Mouse (Mus musculus) liver, embryonic 15.5 days (tissue): ENCODE data around the gene Nbea. TPM values are rescaled to one million over a fixed set of nuclear protein-coding genes. Genes with fewer than 3 reads are reported as not detected.

Source experiments
- ATAC-seq: fragments of 200-750 bp; cut with Nextera tagmentation; 2 replicates; pipeline ENCODE4 v1.8.0; 2017; ENCODE audit warnings: moderate number of reproducible peaks, mild to moderate bottlenecking, moderate library complexity; ENCODE audit not compliant: insufficient read depth
- H3K27ac ChIP-seq: fragments of 300-500 bp; sonication (generic); replicated peaks from 2 replicates; pipeline ENCODE4 v1.5.1; 2015; ENCODE audit warnings: mild to moderate bottlenecking, inconsistent platforms
- H3K27me3 ChIP-seq: fragments of 300-500 bp; sonication (generic); 2 replicates; pipeline ENCODE4 v1.6.1; 2015; ENCODE audit warnings: mild to moderate bottlenecking, inconsistent platforms
- H3K36me3 ChIP-seq: fragments of 300-500 bp; sonication (generic); replicated peaks from 2 replicates; pipeline ENCODE4 v1.6.1; 2015; ENCODE audit warnings: moderate library complexity, mild to moderate bottlenecking, inconsistent platforms
- H3K4me1 ChIP-seq: fragments of 300-500 bp; sonication (generic); replicated peaks from 2 replicates; pipeline ENCODE4 v1.6.1; 2015; ENCODE audit warnings: inconsistent platforms
- H3K4me2 ChIP-seq: fragments of 300-500 bp; sonication (generic); 2 replicates; pipeline ENCODE4 v1.6.1; 2015; ENCODE audit warnings: moderate library complexity, mild to moderate bottlenecking, inconsistent platforms
- H3K4me3 ChIP-seq: fragments of 300-500 bp; sonication (generic); replicated peaks from 2 replicates; pipeline ENCODE4 v1.5.1; 2015; ENCODE audit warnings: mild to moderate bottlenecking, inconsistent platforms
- H3K9ac ChIP-seq: fragments of 300-500 bp; sonication (generic); 2 replicates; pipeline ENCODE4 v1.6.1; 2015; ENCODE audit warnings: moderate library complexity, mild to moderate bottlenecking, inconsistent platforms
- H3K9me3 ChIP-seq: fragments of 300-500 bp; sonication (generic); replicated peaks from 2 replicates; pipeline ENCODE4 v1.6.1; 2016; ENCODE audit warnings: inconsistent platforms
- WGBS: fragments of 180-500 bp; shearing (Covaris S2); methylation state at CpG from one replicate; pipeline ENCODE4 v1.1.7; 2015; ENCODE audit warnings: mixed read lengths; ENCODE audit not compliant: insufficient replicate concordance; 5-methylcytosine and 5-hydroxymethylcytosine counted together
- polyA plus RNA-seq: library from polyadenylated mRNA; unstranded; fragments of >200 nt; fragmentation: Nextera tagmentation; extraction: Ambion mirVana; gene quantifications from 2 replicates; pipeline ENCODE4 v1.2.1, GENCODE M21; 2015

The Nbea gene
- polyA plus RNA-seq, 1 experiment from 2014 or later, result 0.67 TPM

DNA sequence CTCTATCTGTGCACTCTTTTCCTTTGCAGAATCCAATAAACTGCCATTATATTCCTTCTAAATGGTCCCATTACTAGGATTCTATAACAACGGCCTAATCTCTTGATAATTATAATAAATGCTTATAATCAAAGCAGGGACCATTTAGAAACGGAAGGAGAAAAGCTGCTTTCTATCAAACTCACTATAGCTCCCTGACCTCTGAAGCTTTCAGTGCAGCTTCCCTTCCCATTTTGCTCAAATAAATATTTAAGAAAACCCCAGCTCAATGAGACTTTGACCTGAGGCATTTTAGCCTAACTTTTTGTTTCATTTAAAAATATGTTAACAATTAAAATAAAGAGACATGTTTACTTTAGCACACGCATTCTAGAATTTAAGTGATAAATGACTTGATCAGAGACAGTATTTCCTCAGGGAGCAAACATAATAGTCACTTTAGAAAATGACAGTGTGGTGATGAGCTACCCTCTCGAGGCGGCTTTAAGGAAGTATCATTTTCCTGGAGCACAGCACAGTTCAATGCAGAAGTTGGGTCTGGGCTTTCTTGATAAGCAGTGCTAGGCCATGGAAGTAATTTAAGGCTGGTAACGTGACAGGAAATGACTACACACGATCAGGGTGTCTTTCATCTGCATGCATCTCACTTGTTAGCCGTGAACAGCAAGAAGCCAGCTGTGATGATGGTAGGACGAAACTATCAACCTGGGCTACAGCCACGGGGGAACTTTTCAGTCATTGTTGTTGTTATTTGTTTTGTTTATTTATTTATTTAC, 354.8 kb downstream of the Nbea start:
- H3K27ac ChIP-seq, result no peak overlapping the region
- H3K4me1 ChIP-seq, result 0 out of 2 replicates have a peak, but pooled peaks cover 4% of the 10 kb centered on the region
- no peaks in the 10 kb centered on the region for H3K36me3 ChIP-seq
- ATAC-seq, result peak; percentile 70
- no peaks in the 10 kb centered on the region for H3K9me3 ChIP-seq
- 17% methylated on average over 10 of the region's 10 CpGs for WGBS
- H3K4me3 ChIP-seq, result no peak overlapping the region
- no peak overlapping the region for H3K4me2 ChIP-seq
- no peak overlapping the region for H3K9ac ChIP-seq
- H3K27me3 ChIP-seq, result no peaks in the 10 kb centered on the region

GRCm38 (mm10) chr3:55824864-55825263, 358.6 kb downstream of the Nbea start:
- 51% methylated on average over 3 of the region's 3 CpGs for WGBS
- H3K4me2 ChIP-seq, result no peak overlapping the region

GRCm38 (mm10) chr3:55819598-55819997, 363.9 kb downstream of the Nbea start:
- Histone ChIP-seq H3K27ac (no peak overlapping the region), H3K4me2 (no peak overlapping the region), H3K36me3 (no peaks in the 10 kb centered on the region), H3K9ac (no peak overlapping the region), H3K4me1 (no peaks in the 10 kb centered on the region), H3K27me3 (no peaks in the 10 kb centered on the region), H3K4me3 (no peak overlapping the region), H3K9me3 (no peaks in the 10 kb centered on the region)
- ATAC-seq, result no peak

More at GRCm38 (mm10) chr3:55824864-55825263, 358.6 kb downstream of the Nbea start:
- no peak for ATAC-seq
- Histone ChIP-seq H3K36me3 (no peaks in the 10 kb centered on the region), H3K4me1 (0 out of 2 replicates have a peak, but pooled peaks cover 4% of the 10 kb centered on the region), H3K9ac (no peak overlapping the region), H3K4me3 (no peak overlapping the region), H3K27ac (no peak overlapping the region), H3K27me3 (no peaks in the 10 kb centered on the region), H3K9me3 (no peaks in the 10 kb centered on the region)

DNA sequence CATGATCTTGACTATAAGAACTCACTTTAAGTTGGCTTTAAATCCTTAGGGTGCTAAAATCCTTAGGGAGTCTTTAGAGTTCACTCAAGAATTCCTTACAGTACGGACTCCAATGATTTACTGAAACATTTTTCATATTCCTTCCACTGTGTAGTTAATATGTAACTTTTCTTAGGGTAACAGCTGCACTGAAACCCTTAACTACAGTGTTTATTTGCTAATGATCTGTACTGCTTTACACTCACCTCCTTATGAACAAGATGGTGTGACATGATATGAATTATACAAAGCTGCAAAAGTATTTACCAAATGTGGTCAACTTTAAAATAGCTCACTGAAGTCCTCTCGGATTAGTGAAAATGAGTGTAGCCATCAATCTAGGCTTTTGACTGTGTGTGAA, 365.4 kb downstream of the Nbea start:
- no peak for ATAC-seq
- no peak overlapping the region for H3K9ac ChIP-seq
- H3K4me2 ChIP-seq, result no peak overlapping the region
- H3K9me3 ChIP-seq, result no peaks in the 10 kb centered on the region
- no peak overlapping the region for H3K27ac ChIP-seq
- no peaks in the 10 kb centered on the region for H3K36me3 ChIP-seq
- H3K4me1 ChIP-seq, result no peaks in the 10 kb centered on the region
- H3K27me3 ChIP-seq, result no peaks in the 10 kb centered on the region
- H3K4me3 ChIP-seq, result no peak overlapping the region
- whole genome bisulfite sequencing, result 53% methylated on average over 2 of the region's 2 CpGs

DNA sequence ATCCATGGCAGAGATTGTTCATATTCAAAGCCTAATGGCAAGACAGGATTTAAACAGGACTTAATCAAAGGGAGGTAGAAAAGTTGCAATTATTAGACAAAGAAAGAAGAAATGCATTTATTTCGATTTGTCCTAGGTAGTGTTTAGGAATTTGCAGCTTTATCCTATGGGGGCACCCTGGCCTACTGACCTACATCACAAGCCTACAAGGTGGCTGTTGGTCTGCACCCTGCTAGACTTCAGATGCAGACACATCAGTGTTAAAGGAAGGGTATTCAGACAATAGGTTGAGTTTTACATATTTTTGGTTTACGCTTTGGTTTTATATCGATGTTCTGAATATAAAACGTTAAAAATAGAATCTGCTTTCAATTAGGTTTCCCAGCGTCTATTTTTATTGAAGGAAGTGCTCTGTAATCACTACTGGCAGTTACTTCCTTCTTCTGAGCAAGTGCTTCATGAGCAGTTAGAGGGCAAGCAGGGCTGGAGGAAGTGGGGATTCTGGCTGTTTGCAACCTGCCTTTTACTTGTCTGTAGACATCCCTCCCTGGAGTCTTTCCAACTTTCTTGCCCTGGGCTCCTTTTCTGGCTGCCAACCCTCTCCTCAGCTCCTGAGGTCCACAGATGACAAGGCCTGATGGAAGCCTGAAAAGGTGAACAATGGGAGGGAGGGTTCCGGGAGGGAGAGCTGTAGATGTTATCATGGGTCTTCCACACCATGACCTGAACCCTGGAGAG, 366.7 kb downstream of the Nbea start:
- ATAC-seq, result no peak
- WGBS, result 13% methylated on average over 6 of the region's 6 CpGs
- no peak overlapping the region for H3K4me2 ChIP-seq
- H3K27me3 ChIP-seq, result no peaks in the 10 kb centered on the region
- H3K4me3 ChIP-seq, result no peak overlapping the region
- H3K36me3 ChIP-seq, result no peaks in the 10 kb centered on the region
- no peak overlapping the region for H3K27ac ChIP-seq
- no peak overlapping the region for H3K9ac ChIP-seq
- no peaks in the 10 kb centered on the region for H3K9me3 ChIP-seq
- H3K4me1 ChIP-seq, result no peaks in the 10 kb centered on the region

- no peaks in the 10 kb centered on the region for H3K4me1 ChIP-seq
- no peak for ATAC-seq
- WGBS, result 52% methylated on average over 5 of the region's 5 CpGs
Observed at GRCm38 (mm10) chr3:55816096-55816495, 367.4 kb downstream of the Nbea start.

GRCm38 (mm10) chr3:55814993-55815625, 368.4 kb downstream of the Nbea start:
- Histone ChIP-seq H3K27me3 (no peaks in the 10 kb centered on the region), H3K36me3 (no peaks in the 10 kb centered on the region), H3K4me1 (no peaks in the 10 kb centered on the region), H3K27ac (no peak overlapping the region), H3K4me2 (no peak overlapping the region), H3K9ac (no peak overlapping the region), H3K4me3 (no peak overlapping the region), H3K9me3 (no peaks in the 10 kb centered on the region)
- ATAC-seq, result no peak
- 49% methylated on average over 5 of the region's 5 CpGs for WGBS

More at GRCm38 (mm10) chr3:55816096-55816495, 367.4 kb downstream of the Nbea start:
- H3K27ac ChIP-seq, result no peak overlapping the region
- no peaks in the 10 kb centered on the region for H3K36me3 ChIP-seq
- no peak overlapping the region for H3K4me2 ChIP-seq
- H3K4me3 ChIP-seq, result no peak overlapping the region
- no peaks in the 10 kb centered on the region for H3K27me3 ChIP-seq
- H3K9me3 ChIP-seq, result no peaks in the 10 kb centered on the region
- H3K9ac ChIP-seq, result no peak overlapping the region

GRCm38 (mm10) chr3:55794768-55795167, 388.7 kb downstream of the Nbea start:
- H3K4me1 ChIP-seq, result no peaks in the 10 kb centered on the region
- no peak for ATAC-seq
- no peak overlapping the region for H3K27ac ChIP-seq
- H3K27me3 ChIP-seq, result peaks cover 3% of the 10 kb centered on the region
- no peak overlapping the region for H3K4me3 ChIP-seq
- no peaks in the 10 kb centered on the region for H3K9me3 ChIP-seq
- H3K9ac ChIP-seq, result no peak overlapping the region
- WGBS, result 67% methylated on average over 2 of the region's 2 CpGs
- no peaks in the 10 kb centered on the region for H3K36me3 ChIP-seq
- no peak overlapping the region for H3K4me2 ChIP-seq

DNA sequence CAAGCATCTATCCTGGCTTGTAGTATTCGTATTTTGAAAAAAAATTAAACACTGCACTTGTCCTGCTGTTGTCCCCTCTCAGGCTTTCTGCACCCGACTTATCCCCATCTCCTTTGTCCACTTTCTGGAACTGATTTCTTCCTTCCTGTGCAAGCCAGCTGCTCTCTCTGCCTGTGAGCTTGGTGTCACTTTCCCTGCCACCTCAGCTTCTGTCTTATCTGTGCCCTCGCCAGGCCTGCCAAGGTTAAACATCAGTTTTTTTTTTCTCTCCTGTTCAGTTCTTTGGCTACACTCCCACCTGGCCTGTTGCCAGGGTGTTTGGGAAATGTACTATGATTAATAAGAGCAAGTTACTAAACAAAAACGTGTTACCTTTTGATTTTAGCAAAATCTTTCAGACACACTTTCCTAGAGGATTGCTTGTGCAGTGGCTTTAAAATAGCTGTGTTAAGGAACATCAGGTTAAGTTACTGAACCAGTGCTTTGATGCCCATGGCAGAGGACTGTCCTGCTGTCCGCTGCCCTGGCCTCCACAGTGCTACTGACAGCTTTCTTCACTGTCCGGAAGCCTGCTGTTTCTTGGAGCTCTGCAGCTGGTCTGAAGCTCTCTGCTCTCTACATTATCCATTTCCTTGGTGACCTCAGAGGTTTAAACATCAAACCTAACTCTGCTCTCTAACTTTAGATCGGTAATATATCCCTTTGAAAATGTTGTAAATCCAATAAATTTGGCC, 389.5 kb downstream of the Nbea start:
- no peak for ATAC-seq
- H3K9ac ChIP-seq, result no peak overlapping the region
- no peak overlapping the region for H3K27ac ChIP-seq
- H3K9me3 ChIP-seq, result no peaks in the 10 kb centered on the region
- no peak overlapping the region for H3K4me2 ChIP-seq
- H3K36me3 ChIP-seq, result no peaks in the 10 kb centered on the region
- H3K27me3 ChIP-seq, result peaks cover 10% of the 10 kb centered on the region
- no peaks in the 10 kb centered on the region for H3K4me1 ChIP-seq
- H3K4me3 ChIP-seq, result no peak overlapping the region
- 45% methylated on average over 7 of the region's 7 CpGs for WGBS

DNA sequence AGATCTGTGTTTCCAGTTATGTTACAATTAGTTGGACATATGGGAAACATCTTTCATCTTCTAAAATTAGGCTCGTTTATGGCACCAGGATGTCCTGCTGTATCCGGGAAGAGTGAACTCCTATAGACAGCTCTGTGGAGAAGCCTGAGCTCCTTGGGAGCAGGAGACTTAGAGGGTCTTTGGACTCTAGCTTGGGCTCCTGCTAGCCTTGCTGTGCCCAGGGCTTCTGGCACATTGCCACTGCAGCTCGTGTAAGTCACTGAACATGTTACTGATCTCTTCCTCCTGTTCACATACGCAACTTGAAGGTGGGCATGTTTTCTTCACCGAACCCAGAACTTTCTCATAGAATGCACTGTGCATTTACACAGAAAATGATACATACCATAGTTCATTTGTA, 391.2 kb downstream of the Nbea start:
- 56% methylated on average over 5 of the region's 5 CpGs for WGBS
- H3K27me3 ChIP-seq, result peaks cover 25% of the 10 kb centered on the region
- H3K4me1 ChIP-seq, result no peaks in the 10 kb centered on the region
- H3K36me3 ChIP-seq, result no peaks in the 10 kb centered on the region
- no peaks in the 10 kb centered on the region for H3K9me3 ChIP-seq
- H3K27ac ChIP-seq, result no peak overlapping the region
- no peak for ATAC-seq
- no peak overlapping the region for H3K4me2 ChIP-seq
- H3K4me3 ChIP-seq, result no peak overlapping the region
- H3K9ac ChIP-seq, result no peak overlapping the region

GRCm38 (mm10) chr3:55790609-55791008, 392.9 kb downstream of the Nbea start:
- no peaks in the 10 kb centered on the region for H3K36me3 ChIP-seq
- peaks cover 42% of the 10 kb centered on the region for H3K27me3 ChIP-seq
- no peak overlapping the region for H3K4me3 ChIP-seq
- no peaks in the 10 kb centered on the region for H3K4me1 ChIP-seq
- no peak overlapping the region for H3K9ac ChIP-seq
- no peaks in the 10 kb centered on the region for H3K9me3 ChIP-seq
- ATAC-seq, result no peak
- H3K27ac ChIP-seq, result no peak overlapping the region
- 53% methylated on average over 4 of the region's 4 CpGs for WGBS
- H3K4me2 ChIP-seq, result no peak overlapping the region
